Mouse (Mus musculus): ENCODE measurements around the gene Cbwd1.

The Cbwd1 gene

DNA sequence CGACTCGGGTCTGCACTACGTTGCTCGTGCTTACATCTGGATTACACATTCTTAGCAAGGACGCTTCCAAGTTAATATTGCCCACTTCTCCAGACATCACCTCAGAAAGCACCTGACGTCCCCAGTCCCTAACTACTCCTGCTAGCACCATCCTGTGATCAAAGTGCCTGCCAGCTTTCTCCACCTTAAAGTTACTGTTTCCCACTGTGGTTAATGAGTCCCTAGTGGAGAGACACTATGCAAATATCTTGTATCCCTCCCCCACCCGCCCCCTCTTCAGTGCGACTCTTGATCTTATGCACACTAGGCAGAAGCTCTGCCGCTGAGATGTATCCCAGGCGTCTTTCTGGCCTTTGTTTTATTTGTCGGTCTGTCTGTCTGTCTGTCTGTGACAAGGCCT is 16.6 kb upstream of the Cbwd1 start:
- DNase-seq (ENCODE audit: low spot score): no peak

DNA sequence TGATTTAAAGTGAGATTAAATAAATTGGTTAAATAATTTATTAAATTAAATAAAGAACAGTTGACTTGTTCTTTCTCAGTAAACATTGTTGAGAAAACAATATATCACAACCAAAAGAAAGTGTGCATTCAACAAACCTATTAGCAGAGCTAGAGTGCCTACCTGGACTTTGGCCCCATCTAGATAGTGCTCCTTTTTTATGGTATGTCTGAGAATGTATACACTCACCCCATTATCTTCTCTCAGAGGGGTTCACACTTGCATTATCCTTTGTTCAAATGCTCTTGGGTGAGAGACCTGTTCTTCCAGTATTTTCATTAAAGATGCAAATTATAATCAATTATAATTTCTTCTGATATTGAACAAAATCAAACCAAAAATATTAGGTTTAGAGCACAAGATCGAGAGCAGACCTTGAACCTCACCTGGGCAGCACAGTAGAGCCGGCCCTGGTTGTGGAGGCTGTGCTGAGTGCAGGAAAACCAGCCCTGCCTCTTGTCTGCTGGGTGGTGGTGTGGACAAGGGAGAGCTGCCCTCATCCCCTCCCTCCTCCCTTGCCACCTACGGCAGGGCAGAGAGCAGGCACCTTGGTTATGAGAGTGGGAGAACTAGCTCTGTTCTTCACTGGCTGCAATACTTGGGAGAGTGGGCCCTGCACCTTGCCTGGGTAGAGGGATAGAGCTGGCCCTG is 11.4 kb upstream of the Cbwd1 start:
- no peak for DNase-seq (ENCODE audit: low spot score)

DNA sequence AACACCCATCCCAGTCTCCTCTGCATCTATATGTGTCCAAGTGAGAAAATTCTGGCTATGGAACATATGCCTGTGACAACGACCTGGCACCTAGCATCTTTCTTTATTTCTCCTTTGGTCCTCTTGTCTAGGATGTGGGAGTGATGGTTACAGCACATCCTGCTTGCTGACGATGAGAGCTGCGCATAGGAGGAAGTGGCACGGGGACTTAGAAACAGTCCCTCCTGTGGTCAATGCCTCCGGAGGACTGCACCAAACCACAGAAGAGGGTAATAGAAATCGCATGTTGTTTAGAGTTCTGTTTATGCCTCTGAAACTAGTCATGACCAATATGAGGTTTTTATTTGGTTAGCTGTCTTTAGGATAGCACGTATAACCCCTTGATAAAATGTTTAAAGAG is 9.9 kb upstream of the Cbwd1 start:
- no peak for DNase-seq (ENCODE audit: low spot score)

DNA sequence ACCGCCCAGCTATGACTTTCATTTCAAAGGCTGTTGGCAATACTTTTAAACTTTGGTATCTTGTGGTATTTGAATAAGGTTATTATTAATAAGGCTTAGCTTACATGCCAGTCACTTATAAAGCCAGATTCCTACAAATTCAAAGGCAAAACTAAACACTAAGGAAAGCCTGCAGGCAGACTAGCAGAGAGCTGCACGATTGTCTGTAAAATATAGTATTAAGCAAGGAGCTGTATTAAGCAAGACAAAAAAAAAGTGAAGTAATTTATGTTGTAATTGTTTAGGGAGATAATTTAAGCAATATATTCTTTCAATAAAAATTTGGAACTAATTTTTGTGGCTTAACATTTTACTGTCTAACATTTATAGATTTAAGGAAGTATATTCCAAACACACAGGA is 5.5 kb upstream of the Cbwd1 start:
- DNase-seq (ENCODE audit: low spot score): no peak

DNA sequence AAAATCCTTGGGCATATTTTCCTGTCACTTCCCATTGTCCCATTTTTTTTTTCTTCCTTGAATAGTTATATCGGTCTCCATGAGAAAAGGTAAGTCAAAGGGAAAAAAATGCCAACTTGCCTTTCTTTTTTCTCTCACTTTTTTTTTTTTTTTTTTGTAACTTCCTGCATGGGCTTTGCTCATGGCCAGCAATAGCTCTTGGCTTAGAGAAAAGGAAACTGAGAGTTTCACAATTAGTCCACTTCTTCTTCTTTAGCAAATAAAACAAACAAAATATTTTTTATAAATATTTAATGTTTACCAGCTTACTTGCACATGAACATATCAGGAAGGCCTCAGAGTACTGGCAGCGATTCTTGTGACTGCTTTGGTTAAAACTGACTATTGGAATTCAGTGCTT is 4.8 kb upstream of the Cbwd1 start:
- no peak for DNase-seq (ENCODE audit: low spot score)

DNA sequence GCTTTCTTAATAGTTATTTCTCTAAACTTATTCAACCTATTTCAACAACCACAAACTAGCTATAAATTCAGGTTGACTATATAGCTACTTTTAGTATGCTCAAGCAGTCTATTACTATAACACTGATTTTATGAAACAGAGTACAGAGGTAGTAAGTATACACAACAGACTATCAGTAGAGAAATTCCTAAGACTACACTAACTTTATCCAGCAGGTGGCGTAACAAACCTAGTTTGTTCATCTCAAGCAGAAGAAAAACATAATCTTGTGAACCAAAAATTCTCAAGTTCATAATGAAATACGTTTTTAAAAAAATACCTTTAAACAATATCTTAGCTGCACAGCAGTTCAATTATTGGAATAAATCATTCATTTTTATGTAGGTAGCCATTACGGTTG is 2.9 kb downstream of the Cbwd1 start:
- DNase-seq (ENCODE audit: low spot score): no peak

DNA sequence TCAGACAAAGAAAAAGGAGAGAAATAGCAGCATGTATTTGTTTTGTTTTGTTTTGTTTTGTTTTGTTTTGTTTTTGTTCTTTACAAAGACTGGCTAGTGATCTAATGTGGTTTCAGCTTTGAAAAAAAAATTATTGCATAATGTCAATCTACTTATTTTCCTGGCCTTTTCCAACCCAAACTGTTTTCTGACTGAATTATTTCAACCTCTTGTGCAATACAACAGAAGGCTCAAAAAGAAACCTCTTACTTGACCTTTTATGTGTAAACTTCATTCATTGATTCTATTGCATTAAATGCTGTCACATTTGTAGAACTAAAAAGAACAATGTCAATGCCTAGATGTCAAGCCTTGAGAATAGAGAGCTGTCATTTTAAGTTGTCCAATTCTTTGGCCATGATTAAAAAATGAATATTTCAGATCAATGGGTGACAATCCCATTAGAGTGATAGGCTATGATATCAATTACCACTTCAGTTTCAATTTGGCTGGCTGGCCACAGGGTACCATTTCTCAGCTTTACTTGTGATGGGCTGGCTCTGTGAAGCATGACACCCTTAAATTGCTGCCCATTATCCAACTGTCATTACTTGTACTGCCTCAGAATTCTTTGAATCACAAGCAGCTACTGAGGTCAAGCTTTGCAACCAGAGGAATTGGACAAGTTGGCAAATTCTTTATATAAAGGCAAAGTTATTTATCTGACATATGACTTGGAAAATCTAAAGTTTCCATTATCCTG is 15.7 kb downstream of the Cbwd1 start:
- no peak for DNase-seq (ENCODE audit: low spot score)

DNA sequence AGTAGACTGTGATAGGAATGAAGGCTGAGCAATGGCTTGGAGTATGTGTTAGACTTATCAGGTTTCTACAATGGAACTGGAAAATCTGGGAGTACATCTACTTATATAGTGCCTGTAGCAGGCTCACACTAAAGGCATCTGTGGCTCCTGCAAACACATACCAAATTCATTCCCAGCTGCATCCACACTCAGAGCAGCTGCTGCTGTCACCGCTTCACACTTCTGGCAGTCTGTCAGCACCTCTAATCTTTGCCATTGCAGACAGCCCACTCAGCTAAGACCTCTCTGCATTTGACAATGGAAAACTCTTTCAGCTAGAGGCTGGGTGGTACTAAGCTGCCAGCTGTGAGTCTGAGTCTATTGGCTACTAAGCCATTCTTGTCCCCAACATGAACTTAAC is 24.3 kb downstream of the Cbwd1 start:
- no peak for DNase-seq (ENCODE audit: low spot score)

DNA sequence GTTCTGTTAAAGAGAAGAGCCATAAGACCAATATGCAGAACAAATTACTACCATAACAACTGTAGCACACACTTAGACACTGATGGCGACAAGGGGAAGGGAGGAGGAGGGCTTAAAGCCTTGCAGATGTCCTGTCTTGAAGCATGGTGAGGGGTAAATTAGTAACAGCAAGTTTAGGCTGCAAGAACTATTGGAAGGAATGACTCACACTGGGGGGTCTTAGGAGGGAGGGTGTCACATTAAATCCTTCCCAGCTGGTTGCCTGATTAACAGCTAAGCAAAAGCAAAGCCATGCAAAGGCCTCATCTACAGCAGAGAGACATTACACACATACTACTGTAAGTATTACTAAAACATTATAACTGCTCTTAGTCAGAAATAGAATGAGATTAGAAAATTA is 32.4 kb downstream of the Cbwd1 start:
- no peak for DNase-seq (ENCODE audit: low spot score)

DNA sequence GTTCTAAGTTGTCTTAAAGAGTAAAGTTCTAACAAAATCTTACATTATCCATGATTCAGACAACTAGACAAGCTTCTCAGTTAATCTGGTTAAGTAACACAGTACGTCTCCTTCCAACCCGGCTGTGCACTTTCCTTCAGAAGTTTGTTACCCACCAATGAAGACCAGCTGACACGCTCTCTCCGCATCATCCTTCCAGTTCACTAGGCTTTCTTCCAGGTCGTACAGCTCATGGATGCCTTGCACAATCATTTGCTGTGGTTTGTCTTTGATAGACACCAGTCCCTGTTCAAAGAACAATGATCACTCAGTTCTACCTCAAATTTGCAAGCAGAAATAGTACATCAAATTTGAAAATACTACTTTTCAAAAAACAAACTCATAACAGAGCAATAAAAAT is 40.5 kb downstream of the Cbwd1 start:
- DNase-seq (ENCODE audit: low spot score): no peak

DNA sequence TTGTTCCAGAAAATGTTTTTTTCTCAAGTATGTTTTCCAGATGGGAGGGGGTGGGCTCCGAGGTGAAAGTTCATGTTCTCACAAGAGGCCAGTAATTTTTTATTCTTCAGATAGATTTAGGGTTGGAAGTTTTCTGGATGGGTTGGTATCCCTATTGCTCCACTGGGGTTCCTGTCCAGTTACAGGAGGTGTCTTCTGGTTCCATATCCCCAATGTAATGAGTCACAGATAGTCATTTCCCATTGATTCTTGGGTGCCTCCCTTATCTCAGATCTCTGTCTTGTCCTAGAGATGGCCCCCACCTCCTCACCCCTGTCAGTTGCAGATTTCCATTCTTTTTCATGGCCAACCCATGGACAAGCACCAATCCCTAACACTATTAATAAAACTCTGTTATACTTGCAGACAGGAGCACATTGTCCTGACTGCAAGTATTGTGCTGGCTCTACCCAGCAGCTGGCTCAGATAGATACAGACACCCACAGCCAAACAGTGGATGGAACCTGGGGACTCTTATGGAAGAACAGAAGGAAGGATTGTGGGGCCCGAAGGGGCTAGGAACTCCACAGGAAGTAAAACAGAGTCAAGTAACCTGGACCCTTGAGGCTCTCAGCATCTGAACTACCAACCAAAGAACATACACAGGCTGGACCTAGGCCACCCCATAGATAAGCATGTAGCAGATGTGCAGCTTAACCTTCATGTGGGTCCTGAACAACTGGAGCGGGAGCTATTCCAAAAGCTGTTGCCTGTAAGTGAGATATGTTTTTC is 52.8 kb downstream of the Cbwd1 start:
- DNase-seq (ENCODE audit: low spot score): no peak

DNA sequence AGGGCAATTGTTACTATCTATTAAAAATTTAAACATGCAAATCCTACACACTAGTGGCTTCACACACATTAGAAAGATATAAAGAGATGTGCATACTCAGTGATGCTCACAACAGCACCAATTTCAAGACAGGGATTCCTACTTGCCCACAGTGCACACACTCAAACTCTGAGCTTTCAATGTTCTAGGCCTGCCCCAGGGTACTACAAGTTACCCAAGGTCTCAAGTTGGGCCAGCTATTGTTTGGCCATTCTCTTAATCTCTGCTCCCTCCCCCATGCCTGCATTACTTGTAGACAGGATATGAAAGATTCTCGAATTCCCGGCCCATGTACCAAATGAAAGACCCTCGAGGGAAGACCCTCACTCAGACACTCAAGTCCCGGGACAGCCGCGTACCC is 53.8 kb downstream of the Cbwd1 start:
- no peak for DNase-seq (ENCODE audit: low spot score)

DNA sequence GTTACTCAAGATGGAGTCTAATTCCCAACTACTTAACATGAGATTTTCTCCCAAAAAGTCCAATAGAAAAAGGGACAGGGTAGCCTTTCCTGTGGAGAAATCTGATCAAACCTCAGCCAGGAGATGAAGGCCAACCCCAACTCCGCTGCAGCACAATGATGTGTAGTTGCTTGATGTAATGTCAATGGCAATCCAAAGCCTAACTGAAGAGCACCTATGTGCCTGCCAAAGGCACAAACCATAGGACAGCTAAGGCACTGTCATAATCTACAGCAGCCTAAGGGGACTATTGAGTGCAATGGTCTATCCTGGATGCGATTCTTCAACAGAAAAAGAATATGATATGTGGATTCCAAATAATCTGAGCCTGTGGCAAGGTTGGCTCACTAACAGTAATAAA is 58.6 kb downstream of the Cbwd1 start:
- DNase-seq (ENCODE audit: low spot score): no peak

DNA sequence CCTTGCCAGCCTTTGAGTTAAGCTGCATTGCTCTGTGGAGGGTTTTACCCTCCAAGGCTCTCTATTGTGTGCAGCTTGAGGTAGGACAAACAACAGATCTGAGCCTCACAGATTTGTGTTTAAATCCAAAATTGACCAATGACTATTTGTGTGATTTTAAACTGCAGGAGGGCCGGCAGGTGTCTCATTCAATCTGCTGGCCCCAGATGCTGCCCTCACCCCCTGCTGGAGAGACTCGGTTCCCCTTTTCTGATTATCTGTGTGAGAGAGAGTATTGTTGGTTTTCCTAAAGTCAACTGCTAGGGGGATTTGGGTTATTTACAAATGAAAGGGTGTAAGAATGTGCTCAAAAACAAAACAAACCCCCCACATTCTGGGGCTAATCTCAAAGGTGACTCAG is 59.2 kb downstream of the Cbwd1 start:
- no peak for DNase-seq (ENCODE audit: low spot score)

DNA sequence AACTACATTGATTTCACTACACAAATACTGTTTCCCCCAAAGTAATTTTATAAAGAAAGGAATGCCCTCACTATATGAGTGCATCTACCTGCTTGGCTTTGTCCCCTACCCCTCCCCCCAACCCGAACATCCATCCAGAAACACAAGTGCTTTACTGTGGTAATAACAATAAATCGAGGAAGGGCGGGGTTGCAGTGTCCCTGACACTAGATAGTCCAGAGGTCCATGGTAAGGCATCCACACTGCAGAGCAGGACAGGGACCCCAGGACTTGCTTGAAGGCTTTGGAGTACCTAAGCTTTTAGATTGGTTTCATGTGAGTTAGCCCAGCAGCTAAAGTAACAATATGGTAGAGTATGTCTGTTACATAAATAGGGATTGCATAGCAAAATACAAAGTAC is 59.7 kb downstream of the Cbwd1 start:
- DNase-seq (ENCODE audit: low spot score): no peak

DNA sequence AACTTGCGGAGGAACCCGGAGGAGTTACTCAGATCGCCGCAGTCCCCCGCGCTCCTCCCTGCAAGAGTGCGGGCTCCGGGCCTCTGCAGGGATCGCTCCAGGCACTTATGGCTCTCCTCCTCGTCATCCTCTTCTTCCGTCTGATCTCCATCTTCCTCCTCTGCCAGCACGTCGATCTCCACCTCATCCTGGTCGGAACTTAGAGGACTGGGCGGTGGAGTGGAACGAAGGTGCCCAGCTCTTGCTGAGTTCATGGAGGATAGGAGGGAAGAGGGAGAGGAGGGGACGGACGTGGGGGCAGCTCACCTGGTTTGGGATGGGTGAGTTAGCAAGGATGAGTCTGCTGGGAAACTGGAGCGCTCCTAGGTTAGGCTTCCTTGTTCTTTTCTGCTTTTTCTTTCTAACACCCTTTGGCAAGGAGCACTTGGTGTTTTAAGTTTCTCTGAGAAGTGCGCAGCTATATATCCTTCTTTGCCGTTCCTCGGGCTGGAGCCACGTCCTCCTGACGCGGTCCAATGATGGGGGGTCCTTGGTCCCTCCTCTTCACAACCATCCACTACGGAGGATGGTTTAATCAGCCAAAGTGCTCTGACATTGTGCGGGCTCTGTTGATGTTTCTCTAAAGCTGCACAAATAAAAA is 60.7 kb downstream of the Cbwd1 start, which contains the start of gene Foxd4:
Gene Foxd4 (minus strand): TSS at position 617 of the 640 bp plus-strand sequence.
- no peak for DNase-seq (ENCODE audit: low spot score)

DNA sequence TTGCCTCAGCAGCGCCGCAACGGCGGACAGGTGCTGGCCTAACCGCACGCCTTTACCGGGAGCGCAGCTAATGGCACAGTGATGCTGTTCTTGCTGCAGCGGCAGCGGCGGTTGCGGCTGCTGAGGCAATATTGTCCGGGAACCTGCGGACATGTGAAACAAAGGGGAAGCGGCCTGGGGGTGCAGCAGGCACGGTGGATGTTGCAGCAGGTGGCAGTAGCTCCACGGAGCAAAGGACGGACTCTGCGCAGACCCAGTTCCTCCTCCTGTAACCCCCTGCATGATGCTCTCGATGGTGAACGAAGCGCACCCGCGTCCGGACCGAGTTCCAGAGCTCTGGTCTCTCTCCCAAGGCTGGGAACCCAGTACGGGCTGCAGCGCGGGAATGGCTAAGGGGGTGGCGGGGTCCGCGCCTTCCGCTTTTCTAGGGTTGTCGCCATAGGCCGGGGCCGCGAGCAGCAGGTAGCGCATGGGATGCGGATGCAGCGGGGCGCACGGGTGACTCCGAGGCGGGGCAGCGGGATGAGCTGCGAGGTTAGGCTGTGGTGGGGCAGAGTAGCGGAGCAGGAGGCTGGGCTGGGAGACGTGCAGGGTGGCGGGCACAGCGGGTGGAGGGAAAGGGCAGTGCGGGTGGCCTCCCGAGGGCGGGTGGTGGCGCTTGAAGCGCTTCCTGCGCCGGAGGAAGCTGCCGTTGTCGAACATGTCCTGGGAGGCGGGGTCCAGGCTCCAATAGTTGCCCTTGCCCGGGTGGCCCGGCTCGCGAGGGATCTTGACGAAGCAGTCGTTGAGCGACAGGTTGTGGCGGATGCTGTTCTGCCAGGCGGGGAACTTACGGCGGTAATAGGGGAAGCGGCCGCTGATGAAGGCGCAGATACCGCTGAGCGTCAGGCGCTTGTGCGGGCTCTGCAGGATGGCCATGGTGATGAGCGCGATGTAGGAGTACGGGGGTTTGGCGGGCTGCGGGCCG is 61.5 kb downstream of the Cbwd1 start:
- no peak for DNase-seq (ENCODE audit: low spot score)

DNA sequence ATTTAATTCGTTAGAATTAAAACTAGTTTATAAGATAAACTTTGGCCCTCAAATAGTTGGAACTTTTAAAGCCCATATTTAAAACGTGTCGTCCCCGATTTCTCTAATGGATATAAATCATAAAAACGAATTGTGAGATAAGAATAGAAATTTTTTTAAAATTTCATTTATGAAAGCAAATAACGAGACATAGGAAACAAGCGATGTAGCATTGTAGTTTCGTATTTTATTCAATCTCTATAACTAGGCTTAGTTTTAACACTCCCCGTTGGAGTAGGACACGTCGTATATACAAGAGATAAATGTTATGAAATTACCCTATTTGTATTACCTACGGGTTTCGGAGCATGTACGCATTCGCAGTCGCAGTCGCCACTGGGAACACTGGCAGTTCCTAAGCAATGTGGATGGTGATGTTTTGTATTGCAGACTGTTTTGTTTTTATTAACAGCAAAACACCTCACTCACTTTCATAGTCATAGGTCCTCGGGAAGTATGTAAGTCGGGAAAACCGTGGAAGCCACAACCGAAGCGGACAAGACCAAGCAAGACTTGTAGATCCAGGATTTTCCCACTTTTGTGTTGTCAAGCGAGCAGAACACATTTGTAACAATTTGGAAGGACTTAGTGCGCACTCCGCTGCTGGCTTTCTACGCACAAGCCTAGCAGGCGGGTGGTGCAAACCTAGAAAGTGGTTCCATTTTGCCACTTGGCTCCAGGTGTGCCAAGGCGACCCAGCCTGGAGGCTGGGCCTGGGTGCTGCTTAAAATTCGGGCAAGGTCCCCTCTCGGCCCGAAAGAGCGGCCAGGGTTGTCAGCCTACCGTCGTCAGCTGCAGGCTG is 62.5 kb downstream of the Cbwd1 start:
- DNase-seq (ENCODE audit: low spot score): no peak

DNA sequence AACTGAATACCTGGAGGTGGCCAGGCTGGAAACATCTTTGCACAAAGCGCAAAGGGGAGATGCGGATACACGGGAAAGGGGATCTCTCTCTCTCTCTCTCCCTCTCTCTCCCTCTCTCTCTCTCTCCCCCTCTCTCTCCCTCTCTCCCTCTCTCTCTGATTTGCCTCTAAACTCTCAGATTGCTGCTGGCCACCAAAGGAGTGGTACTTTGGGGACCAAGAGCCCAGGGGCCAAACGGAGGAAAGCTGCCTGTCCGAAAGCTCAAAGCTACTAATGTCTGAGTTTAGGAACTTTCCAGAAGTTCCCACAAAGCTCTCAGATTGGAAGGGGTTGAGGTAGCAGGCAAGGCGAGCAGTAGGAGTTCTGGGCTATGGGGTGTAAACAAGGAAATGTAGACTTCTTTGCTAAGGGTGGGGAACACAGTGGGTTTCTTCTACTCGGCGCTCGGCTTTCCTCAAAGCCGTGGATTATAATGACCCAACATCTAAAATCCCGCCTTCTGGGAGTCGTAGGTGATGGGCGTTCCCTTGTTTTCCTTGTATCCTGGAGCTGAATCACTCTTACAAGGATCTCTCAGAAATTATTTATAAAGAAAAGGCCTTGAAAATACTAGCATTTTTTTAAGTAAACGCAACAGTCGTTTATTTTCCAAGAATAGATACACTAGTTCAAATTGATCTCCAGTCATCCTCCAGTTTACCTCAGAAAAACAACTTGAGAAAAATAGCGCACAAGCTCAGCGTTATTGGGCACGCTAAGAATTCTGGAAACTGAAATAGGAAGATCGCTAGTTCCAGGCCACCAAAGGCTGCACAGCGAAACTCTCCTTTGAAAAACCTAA is 63.3 kb downstream of the Cbwd1 start:
- DNase-seq (ENCODE audit: low spot score): no peak

Data from spleen, adult 12 weeks (tissue).